Mouse (Mus musculus) fat pad, adult 2 months (tissue): ENCODE measurements around the gene Cxcl14.

ENCODE experiments used
- DNase-seq: peaks from one replicate; pipeline ENCODE4 v3.0.0-alpha.2; 2011; ENCODE audit warnings: low read depth, low spot score; ENCODE audit errors: extremely low read depth

Gene Cxcl14

GRCm38 (mm10) chr13:56295943-56296658, at the start of gene Cxcl14:
Gene Cxcl14 (minus strand): TSS chr13:56296551.
- no peak for DNase-seq

GRCm38 (mm10) chr13:56344355-56344754, 48.0 kb upstream of the Cxcl14 start:
- no peak for DNase-seq

GRCm38 (mm10) chr13:56342491-56342890, 46.1 kb upstream of the Cxcl14 start:
- peak; percentile 92 for DNase-seq

- no peak for DNase-seq
These were observed 44.2 kb upstream of the Cxcl14 start for GRCm38 (mm10) chr13:56340513-56340912.

GRCm38 (mm10) chr13:56339816-56340215, 43.5 kb upstream of the Cxcl14 start:
- no peak for DNase-seq

- DNase-seq: no peak
These were observed 40.6 kb upstream of the Cxcl14 start for GRCm38 (mm10) chr13:56336982-56337381.

- no peak for DNase-seq
These were observed 38.7 kb upstream of the Cxcl14 start for GRCm38 (mm10) chr13:56334802-56335690.

GRCm38 (mm10) chr13:56334236-56334635, 37.9 kb upstream of the Cxcl14 start:
- no peak for DNase-seq

- no peak for DNase-seq
These were observed 36.0 kb upstream of the Cxcl14 start for GRCm38 (mm10) chr13:56332356-56332755.

- no peak for DNase-seq
These were observed 34.5 kb upstream of the Cxcl14 start for GRCm38 (mm10) chr13:56330603-56331455.

- no peak for DNase-seq
These were observed 33.4 kb upstream of the Cxcl14 start for GRCm38 (mm10) chr13:56329769-56330168.

GRCm38 (mm10) chr13:56329165-56329564, 32.8 kb upstream of the Cxcl14 start:
- DNase-seq: no peak

GRCm38 (mm10) chr13:56327779-56328178, 31.4 kb upstream of the Cxcl14 start:
- no peak for DNase-seq

GRCm38 (mm10) chr13:56321635-56322034, 25.3 kb upstream of the Cxcl14 start:
- DNase-seq: no peak

GRCm38 (mm10) chr13:56316930-56317329, 20.6 kb upstream of the Cxcl14 start:
- DNase-seq: no peak

GRCm38 (mm10) chr13:56315201-56315600, 18.9 kb upstream of the Cxcl14 start:
- no peak for DNase-seq

GRCm38 (mm10) chr13:56305058-56305457, 8.7 kb upstream of the Cxcl14 start:
- DNase-seq: no peak

- DNase-seq: no peak
These were observed 8.1 kb upstream of the Cxcl14 start for GRCm38 (mm10) chr13:56304453-56304852.

GRCm38 (mm10) chr13:56299336-56299735, 3.0 kb upstream of the Cxcl14 start:
- DNase-seq: no peak

- DNase-seq: no peak
These were observed 289 bp upstream of the Cxcl14 start for GRCm38 (mm10) chr13:56296659-56297020.

- no peak for DNase-seq
These were observed 787 bp downstream of the Cxcl14 start for GRCm38 (mm10) chr13:56295586-56295942.
